Mouse (Mus musculus) lung, postnatal 0 days (tissue): ENCODE measurements around the gene Tcf12.

ENCODE experiments used
- CTCF ChIP-seq: IDR thresholded peaks from 2 replicates; pipeline ENCODE4 v1.5.1; 2016; ENCODE audit warnings: antibody characterized with exemption, mild to moderate bottlenecking
- EP300 ChIP-seq: IDR thresholded peaks from 2 replicates; pipeline ENCODE4 v1.6.1; 2016; ENCODE audit warnings: antibody characterized with exemption, mild to moderate bottlenecking, control low read depth

GRCm38 (mm10) chr9:71934833-71935232 lies 176.8 kb downstream of the Tcf12 start:
- TF ChIP-seq CTCF (no peak), EP300 (no peak)
